Mouse (Mus musculus): ENCODE measurements around the gene Ano3.

DNA sequence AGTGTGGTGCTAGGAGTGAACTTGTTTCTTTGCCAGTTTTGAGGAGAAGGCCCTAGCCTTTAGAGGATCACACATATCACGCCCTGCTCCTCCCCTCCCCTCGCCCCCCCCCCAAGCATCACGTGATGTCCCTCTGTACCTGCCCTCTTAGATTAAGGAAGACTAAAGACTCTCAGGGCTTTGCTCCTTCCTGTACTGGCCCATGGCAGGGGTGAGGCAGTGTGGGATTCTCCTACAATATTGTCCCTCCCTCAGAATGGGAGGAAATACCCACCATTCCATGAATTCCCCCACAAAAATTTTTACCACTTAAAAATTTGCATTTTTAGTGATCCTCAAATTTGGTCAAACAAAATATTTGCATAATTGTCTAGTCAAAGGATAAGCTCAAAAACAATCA is 85.1 kb downstream of the Ano3 start:
- TF ChIP-seq CTCF (IDR thresholded peaks at IDR 0.05) (no peak), POLR2A (IDR thresholded peaks at IDR 0.05; ENCODE audit: insufficient read depth, low read depth, low read length) (no peak), EP300 (IDR thresholded peaks at IDR 0.05; ENCODE audit: insufficient read depth, low read depth, low read length) (no peak)
